Mouse (Mus musculus) left cerebral cortex, adult 2 months (tissue): ENCODE measurements around the gene Slc12a8. TPM values are rescaled to one million over a fixed set of nuclear protein-coding genes. Genes with fewer than 3 reads are reported as not detected.

Experiments
- DNase-seq, 2 experiments: peaks; one replicate each; pipeline ENCODE4 v3.0.0; 2021 to 2022; ENCODE audit warnings: low spot score in 2 of 2, mixed read lengths in 1 of 2; ENCODE audit errors: extremely low spot score in 1 of 2
- H3K27ac ChIP-seq: fragments of 200-600 bp; 2 replicates; pipeline ENCODE4 v1.8.1; 2022
- H3K4me3 ChIP-seq: fragments of 200-600 bp; 2 replicates; pipeline ENCODE4 v1.8.1; 2022
- CTCF ChIP-seq: fragments of 200-600 bp; IDR thresholded peaks from 2 replicates; pipeline ENCODE4 v1.8.1; 2022; ENCODE audit warnings: antibody characterized with exemption, mild to moderate bottlenecking, moderate library complexity
- intact Hi-C: fragments of 180-260 bp; cut with DNase I; formaldehyde crosslinking; loops from one replicate; pipeline ENCODE4 v1.15.1; 2025
- total RNA-seq, 2 experiments: library from RNA; stranded (reverse); gene quantifications; 2 replicates each; pipeline ENCODE4 v1.2.3; 2021

Slc12a8 gene
- total RNA-seq, 2 experiments from 2014 or later: 0.86 to 0.96 TPM

DNA sequence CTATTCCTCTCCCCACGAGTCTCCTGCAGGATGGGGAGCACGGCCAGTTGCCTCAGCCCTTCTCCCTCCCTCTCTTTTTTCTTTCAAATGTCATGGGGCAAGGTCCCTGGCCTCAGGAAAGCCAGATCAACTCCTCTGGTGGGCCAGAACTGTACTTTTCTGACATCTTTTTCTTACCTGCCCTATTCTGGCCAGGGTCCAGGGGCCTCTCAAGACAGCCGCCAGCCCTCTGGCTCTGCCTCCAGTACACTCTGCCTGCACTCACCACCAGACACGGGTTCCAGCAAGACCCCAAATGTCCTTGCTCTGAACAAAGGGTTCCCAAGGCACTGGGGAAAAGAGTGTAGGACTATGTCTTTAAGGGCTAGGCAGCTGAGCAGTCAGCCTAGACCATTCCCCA, 499 bp downstream of the Slc12a8 start:
- peak overlapping the region; percentile 76 for H3K27ac ChIP-seq

DNA sequence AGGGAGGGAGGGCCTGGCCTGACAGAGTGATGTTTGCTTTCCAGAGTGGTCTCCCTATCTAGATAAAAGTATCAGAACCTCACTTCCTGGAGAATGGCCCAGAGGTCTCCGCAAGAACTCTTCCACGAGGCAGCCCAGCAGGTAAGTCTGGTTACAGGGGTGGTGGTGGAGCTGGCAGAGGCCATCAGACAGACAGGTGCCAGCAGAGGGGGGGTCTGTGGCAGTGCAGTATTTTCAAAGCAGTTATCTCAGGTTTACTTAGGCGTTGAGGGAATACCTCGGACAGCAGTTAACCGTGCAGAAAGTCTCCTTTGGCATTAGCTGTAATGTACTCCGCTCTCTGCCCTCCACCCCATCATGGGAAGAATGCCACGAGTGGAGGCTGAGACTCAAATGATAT, 1.1 kb downstream of the Slc12a8 start:
- H3K4me3 ChIP-seq: no peak overlapping the region
- DNase-seq: no peak
- no peak overlapping the region for H3K27ac ChIP-seq
- intact Hi-C loops: no loop called here
- no peak for TF ChIP-seq CTCF

More for the DNA sequence above, 499 bp downstream of the Slc12a8 start:
- no peak for DNase-seq
- TF ChIP-seq CTCF: no peak
- intact Hi-C loops: no loop called here
- no peak overlapping the region for H3K4me3 ChIP-seq

DNA sequence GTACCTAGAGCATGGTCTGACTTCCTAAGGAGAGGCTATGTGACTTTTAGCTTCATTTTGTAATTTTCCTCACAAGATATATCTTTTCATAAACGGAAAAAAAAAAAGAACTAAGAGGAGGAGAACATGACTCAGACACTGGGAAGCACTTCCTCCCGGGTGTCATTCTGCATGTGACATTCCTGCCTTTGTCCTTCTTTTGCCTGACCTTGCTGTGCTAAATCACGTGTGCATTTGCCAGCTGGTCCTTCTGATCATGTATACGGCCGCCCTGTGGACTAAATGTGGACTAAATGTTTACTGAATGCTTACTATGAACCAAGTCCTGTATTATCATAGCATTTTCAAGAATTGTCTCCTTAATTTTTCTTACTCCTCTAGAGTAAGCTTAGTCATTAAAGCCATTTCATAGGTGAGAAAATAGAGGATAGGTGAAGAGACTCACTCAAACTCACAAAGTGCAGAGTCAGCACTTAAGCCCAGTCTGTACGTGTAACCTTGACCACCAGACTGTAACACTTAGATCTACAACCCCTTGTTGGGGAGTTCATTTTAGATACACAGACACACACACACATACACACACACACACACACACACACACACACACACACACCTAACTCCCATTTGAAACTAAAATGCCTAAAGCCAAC, 2.9 kb downstream of the Slc12a8 start:
- intact Hi-C loops: no loop called here
- H3K27ac ChIP-seq: no peak overlapping the region
- TF ChIP-seq CTCF: no peak
- H3K4me3 ChIP-seq: no peak overlapping the region
- DNase-seq: no peak

DNA sequence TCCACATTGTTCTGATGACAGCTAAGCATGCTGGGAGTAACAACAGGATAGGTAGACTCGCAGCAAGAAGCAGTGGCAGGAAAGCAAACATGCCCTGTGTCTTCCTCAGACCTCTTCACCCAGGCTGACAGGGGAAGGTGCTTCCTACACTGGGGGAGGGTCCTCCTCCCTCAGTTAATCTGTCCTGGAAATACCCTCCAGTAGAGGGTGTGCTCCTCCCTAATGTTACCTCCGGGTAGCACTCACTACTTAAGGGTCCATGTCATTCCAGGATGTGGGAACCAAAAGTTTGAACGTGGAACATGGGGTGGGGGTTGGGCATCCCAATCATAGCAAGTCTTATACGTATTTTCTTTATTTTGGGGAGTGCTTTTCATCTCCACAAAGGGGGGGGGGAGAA, 5.4 kb downstream of the Slc12a8 start:
- no peak for TF ChIP-seq CTCF
- no peak overlapping the region for H3K4me3 ChIP-seq
- no peak overlapping the region for H3K27ac ChIP-seq
- DNase-seq: no peak
- intact Hi-C loops: no loop called here

DNA sequence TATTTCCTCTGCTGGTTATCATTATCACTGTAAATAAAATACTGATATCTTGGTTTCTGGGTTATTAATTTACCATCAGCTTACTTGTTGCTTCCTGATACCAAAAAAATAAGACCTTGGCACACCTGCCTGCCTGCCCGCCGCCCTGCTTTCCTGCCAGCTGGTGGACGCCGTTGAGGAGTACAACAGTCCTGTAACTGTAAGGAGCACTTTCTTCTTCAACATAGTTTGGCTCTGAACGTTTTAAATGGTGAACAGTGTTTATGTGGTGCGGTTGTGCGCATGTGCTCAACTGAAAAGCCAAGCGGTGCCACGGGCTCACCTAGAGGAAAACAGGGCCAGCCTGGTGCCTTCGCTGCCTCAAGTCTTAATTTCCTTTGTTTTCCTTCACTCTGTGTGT, 6.4 kb downstream of the Slc12a8 start:
- intact Hi-C loops: no loop called here
- Histone ChIP-seq H3K27ac (no peak overlapping the region), H3K4me3 (no peak overlapping the region)
- no peak for DNase-seq
- no peak for TF ChIP-seq CTCF

DNA sequence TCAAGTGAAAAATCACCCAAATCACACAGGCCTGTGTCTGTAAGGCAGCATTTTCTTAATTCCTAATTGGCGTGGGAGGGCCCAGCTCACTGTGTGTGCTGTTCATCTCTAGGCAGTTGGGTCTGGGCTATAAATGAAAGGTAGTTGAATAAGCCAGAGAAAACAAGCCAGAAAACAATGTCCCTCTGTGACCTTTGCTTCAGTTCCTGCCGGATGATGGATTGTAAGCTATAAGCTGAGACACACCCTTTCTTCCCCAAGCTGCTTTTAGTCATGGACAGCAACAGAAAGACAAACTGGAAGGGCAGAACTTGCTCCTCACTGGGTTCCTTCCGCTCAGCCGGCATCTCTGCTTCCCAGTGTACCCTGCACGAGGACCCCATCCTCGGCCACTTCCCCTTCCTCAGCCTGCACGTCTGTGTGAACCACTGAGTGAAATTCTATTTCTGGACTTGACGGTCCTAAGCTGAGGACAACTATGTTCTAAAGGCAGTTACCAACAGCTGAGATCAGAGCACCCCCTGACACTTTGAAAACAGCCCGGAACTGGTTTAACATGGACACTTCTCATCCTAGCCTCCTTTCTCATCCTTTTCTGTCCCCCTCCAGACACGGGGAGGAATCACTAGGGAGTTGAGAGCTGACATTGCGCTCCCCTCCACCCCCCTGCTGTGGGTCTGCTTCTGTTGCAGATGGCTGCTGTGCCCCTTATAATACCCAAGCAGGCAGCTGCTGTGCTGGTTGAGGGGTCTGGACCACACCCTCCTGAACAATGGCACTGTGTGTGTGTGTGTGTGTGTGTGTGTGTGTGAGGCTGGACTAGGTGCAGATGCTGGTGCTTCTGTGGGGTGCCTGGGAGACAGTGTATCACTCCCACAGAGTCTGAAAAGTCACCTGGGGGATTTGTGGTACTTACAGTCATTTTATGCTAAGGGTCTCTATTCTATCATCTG, 12.7 kb downstream of the Slc12a8 start:
- no peak for DNase-seq
- H3K27ac ChIP-seq: no peak overlapping the region
- intact Hi-C loops: no loop called here
- no peak for TF ChIP-seq CTCF
- H3K4me3 ChIP-seq: no peak overlapping the region

DNA sequence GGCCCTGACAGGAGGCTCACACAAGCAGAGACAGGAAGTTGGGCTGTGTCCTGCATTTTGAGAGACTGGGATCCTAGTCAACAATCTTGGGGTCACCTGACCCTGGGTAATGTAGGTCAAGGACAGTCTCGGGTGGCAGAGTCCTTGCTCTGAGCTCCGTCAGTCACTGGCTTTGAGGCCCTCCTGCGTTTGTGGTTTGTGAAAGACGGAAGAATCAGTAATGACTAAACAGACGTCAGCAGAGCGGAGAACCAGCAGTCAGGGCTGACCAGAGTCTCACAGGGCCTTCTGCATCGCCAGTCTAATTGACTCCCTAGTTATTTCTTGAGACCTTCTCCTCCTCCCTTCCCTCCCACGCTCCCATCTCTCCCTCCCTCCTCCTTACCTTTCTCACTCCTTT, 14.1 kb downstream of the Slc12a8 start:
- intact Hi-C loops: no loop called here
- no peak overlapping the region for H3K27ac ChIP-seq
- H3K4me3 ChIP-seq: no peak overlapping the region
- TF ChIP-seq CTCF: no peak
- DNase-seq: no peak

DNA sequence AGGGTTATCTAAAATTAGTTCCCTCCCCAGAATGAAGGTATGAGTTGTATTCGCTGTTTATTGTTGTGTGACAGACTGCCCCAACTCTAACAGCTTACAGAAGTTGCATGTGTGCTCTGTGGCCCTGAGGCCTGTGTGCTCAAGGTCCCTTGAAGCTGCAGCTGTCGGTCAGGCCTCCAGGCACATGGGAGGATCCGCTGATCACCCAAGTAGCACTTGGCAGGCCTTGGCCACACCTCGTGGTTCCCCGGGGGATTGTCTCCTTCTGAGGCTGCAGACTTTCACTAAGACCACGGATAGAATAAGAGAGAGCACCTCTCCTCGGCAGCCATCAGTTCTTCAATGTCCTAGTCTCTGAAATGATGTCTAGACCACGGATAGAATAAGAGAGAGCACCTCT, 19.3 kb downstream of the Slc12a8 start:
- no peak overlapping the region for H3K4me3 ChIP-seq
- intact Hi-C loops: no loop called here
- TF ChIP-seq CTCF: no peak
- no peak for DNase-seq
- no peak overlapping the region for H3K27ac ChIP-seq

DNA sequence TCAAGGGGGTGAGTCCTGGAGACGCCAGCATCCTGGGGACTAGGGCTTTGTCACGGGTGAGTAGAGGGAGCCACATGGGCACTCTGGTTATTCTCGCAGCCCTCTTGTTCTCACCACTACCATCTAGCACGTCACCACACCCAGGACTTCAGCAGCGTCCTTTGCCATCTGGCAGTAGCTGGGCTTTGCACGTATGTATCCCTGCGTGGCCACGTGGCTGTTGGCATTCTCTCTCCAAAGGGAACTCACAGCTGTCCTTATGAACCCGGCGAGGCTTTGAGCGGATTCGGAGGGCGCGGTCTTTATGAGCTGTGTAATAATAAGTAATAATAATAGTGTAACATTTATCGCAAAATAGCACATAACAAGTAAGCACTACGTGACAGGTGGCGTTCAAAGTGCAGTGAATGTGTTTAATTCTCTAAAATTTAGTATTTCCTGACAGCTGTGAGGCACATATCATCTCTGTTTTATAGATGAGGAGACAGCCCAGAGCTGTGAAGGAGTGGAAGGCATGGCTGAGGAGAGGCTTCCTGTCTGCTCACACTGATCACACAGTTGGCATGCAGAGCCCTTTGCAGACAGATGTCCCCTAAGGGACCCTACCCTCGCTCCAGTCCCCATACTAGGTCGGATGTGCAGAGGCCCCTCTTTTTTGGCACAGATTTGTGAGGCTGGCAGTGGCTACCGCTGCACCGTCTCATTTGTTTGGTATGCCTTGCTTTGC, 20.5 kb downstream of the Slc12a8 start:
- no peak for TF ChIP-seq CTCF
- DNase-seq: no peak
- intact Hi-C loops: no loop called here

DNA sequence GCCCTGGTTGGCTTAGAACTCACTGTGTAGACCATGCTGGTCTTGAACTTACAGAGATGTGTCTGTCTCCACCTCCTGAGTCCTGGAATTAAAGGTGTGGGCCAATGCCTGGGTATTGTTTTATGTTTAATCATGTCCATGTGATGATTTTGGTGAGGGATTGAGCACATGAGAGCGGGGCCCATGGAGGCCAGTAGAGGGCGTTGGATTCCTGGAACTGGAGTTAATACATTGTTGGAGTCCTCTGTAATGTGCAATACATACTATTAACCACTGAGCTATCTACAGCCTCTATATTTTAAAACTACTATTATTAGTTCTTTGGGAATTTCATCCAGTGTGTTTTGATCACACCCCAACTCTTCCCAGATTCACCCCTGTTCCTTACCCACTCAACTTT, 27.2 kb downstream of the Slc12a8 start:
- intact Hi-C loops: no loop called here
- TF ChIP-seq CTCF: no peak
- H3K27ac ChIP-seq: no peak overlapping the region
- DNase-seq: no peak
- H3K4me3 ChIP-seq: no peak overlapping the region

More for the DNA sequence above, 20.5 kb downstream of the Slc12a8 start:
- Histone ChIP-seq H3K4me3 (no peak overlapping the region), H3K27ac (no peak overlapping the region)

DNA sequence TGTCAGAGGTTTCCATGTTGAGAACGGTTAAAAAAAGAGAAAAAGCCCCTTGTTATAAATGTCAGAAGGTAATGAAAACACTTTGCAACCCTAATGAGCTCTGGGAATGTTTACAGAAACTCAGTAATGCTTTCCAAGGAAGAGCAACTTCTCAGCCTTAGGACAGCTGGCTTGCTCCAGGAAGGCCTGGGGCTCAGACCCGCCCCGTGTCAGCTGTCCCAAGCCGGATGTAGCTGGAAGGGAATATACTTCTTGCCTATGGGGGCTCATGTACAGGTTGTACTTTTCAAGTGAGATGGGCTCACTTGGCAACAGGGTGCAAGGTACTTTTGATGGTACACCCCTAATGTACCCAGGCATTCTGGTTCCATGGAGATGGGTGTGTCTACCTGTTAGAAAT, 28.4 kb downstream of the Slc12a8 start:
- intact Hi-C loops: no loop called here
- Histone ChIP-seq H3K4me3 (no peak overlapping the region), H3K27ac (no peak overlapping the region)
- no peak for TF ChIP-seq CTCF
- no peak for DNase-seq
